Mouse (Mus musculus): ENCODE data around the gene Tmem239.
A peak's percentile ranks its signal among the peaks of the same experiment; 100 is the strongest.

Tmem239 gene

GRCm38 (mm10) chr2:130412775-130413174 is 6.5 kb downstream of the Tmem239 start:
- DNase-seq, result no peak

- no peak for DNase-seq
These were observed 8.0 kb downstream of the Tmem239 start for GRCm38 (mm10) chr2:130414094-130414856.

GRCm38 (mm10) chr2:130421781-130422620 is 15.7 kb downstream of the Tmem239 start:
- DNase-seq, result no peak

DNA sequence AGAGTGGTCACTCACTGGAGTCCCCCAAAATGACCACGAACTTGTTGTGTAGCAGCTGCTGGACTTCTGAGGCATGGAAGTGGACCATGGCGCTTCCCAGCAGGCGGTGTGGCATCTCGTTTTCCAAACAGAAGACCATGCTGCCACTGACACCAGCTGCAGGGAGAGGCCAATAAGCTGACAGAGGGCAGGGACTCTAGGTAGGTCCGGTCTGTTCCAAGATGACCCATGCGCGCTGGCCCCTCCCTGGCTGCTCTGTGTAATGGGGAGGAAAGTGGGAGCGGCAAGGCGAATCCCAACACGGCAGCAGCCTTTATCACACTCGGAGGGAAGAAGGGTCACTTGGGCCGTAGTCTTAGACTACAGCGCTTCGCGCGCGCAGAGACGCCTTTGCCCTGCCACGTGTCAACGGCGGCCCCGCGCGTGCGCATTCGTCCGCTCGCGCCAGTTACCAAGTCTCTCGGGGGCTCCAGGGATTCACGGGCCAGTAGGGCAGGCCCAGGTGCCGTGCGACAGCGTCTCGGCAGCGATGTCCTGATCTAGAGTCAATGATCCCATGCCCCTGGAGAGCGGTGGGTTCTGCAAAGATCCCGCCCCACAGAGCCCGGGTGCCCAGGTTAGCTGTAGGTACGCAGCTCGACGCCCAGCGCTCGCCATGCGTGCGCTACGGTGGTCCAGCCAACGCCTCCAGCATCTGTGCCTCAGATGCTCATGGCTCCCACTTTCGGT is 17.3 kb downstream of the Tmem239 start:
- peak; percentile 85 for DNase-seq

DNA sequence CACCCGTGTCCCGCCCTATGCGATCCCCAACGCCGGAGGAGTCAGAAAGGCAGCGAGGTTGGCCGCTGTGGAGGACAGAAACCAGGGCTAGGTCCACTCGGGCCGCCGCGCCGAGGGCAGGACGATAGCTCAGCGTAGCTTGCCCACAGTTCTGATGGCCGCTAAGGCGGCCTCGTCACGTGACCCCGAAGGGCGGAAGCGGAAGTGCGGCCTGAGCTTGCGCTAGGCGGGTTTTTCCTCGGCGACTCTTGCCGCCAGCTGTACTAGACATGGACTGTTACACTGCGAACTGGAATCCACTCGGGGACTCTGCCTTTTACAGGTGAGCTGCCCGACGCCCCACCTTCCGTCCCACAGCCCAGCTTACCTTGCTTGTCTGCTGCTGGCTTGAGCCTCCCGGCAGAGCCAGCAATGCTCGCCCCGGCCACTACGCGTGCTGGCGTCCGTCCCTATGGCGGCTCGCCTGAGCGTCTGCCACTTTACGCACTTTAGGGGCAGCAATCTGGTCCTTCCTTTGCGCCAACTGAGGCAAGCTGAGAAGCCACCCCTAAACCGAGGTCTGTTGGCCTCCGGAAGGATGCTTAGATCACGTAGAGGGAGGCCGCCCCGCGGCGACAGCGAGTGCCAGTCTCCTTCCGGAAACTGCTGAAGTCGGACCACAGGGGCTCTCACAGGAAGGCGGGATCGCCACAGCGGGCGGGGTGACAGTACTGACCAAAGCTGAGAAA is 18.0 kb downstream of the Tmem239 start, which contains the start of the genes Vps16 and Pced1a:
TSS of gene Vps16 (plus strand) at position 214 of the 728 bp plus-strand sequence.
TSS of gene Pced1a (minus strand) at position 576 of the 728 bp plus-strand sequence.
- DNase-seq, result peak; percentile 95

- DNase-seq, result no peak
These were observed 18.8 kb downstream of the Tmem239 start for GRCm38 (mm10) chr2:130425112-130425511.

DNA sequence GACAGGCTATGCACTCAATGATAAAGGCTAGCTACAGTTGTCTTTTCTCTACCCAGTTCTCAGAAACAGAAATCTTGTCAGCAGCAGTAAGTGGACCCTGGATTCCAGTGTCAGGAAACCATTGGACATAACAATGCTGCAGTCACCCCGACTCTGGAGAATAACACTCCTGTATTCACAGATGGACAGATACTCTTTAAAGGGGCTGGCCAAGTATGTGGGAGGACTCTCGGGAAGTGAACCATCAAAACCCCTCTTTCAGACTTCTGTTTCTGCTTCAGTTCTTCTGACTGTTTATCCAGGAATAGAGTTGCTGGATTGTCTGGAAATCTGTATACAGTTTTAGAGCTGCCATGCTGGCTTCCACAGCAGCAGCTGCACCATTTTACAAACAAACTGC is 23.6 kb downstream of the Tmem239 start:
- no peak for DNase-seq

DNA sequence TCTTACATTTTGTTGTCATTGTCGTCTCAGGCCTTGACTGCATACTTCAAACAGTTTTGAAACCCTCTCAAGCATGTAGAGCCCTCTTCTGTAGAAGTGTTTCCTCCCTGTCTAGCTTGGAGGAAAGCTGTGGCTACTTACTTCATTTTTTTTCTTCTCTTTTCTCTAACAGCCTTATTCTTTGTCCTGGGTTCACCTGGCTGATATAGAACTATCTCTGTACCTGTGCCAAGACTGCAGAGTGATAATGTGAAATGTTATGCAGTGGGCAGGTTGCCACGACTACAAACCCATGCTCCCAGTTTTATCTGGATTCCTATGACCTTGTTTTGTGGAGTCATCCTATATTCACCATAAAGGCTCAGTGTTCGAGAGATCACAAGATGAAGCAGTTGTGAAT is 24.2 kb downstream of the Tmem239 start:
- DNase-seq, result no peak

DNA sequence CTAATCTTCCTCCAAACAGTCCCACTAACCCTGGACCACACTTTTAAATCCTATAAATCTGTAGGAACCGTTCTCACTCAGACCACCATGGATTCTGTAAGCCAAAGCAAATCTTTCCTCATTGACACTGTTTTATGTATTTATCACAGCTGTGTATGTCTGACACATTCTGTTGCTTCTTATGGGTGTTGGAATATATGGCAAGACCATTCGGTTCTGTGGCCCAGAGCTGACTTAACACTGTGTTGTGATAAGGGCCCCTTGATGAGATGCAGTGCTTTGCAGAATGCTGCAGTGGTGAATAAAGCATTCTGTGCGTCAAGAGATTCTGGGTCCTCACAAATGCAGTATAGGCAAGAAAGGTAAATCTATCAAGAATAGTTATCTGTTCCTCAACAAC is 25.9 kb downstream of the Tmem239 start:
- no peak for DNase-seq

- DNase-seq, result peak; percentile 60
These were observed 26.9 kb downstream of the Tmem239 start for GRCm38 (mm10) chr2:130433152-130433551.

DNA sequence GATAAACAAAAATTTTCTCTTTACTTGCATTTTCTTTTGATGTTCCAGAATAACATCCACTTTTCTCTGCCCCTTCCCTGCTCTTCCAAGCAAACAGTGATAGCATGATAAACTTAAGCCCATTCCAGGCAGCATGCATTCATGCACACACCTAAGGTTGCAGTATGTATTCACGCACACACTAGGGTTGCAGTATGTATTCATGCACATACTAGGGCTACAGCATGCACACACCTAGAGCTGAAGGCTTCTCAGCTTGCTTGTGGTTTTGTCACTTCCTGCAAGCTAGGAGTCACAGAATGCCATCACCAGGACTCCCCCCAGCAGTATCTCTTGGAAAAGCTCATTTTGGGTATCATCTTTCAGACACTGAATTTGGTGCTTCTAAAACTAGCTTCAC is 30.5 kb downstream of the Tmem239 start:
- DNase-seq, result no peak

- DNase-seq, result no peak
These were observed 32.6 kb downstream of the Tmem239 start for GRCm38 (mm10) chr2:130438861-130439260.

DNA sequence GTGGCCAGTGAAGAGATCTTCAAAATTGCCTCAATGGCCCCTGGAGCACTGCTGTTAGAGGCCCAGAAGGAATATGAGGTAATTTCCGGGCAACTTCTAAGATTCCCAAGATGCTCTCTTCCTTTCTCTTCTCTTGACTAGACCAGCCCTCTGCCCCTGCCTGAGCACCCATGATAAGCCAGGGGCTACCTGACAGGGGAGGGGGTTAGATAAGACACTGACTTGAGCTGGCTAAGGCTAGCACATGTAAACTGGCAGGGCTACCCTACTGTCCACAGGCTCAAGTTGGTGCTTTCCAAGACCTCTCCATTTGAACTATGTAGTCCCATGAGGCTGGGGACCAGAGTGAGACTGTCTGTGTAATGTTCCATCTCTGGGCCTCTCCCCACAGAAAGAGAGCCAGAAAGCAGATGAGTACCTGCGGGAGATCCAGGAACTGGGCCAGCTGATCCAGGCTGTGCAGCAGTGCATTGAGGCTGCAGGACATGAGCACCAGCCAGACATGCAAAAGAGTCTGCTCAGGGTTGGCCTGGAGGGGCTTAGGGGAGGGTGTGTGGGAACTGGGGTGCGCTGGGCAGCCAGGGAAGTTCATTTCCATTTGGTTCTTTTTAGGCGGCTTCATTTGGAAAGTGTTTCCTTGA is 33.7 kb downstream of the Tmem239 start:
- no peak for DNase-seq

DNA sequence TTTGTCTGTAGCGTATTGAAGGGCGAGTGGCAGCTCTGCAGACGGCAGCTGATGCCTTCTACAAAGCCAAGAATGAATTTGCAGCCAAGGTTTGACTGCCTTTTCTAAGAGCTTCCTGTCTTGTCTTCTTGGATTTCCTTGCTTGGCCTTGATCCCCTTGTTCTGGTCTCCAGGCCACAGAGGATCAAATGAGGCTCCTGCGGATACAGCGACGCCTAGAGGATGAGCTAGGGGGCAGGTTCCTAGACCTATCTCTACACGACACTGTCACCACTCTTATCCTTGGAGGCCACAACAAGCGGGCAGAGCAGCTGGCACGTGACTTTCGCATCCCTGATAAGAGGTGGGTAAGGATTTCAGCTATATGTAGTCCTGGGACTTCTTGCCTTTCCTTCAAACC is 35.9 kb downstream of the Tmem239 start:
- no peak for DNase-seq

GRCm38 (mm10) chr2:130448449-130448848 is 42.2 kb downstream of the Tmem239 start:
- DNase-seq, result no peak

GRCm38 (mm10) chr2:130449021-130449793 is 42.9 kb downstream of the Tmem239 start:
- DNase-seq, result peak; percentile 24

GRCm38 (mm10) chr2:130449794-130450433 is 43.6 kb downstream of the Tmem239 start, which contains the start of gene Ptpra:
Gene Ptpra (plus strand): TSS chr2:130450278.
- DNase-seq, result peak; percentile 93

GRCm38 (mm10) chr2:130450434-130450796 is 44.1 kb downstream of the Tmem239 start:
- peak; percentile 84 for DNase-seq

- DNase-seq, result no peak
These were observed 44.9 kb downstream of the Tmem239 start for GRCm38 (mm10) chr2:130451086-130451726.

DNA sequence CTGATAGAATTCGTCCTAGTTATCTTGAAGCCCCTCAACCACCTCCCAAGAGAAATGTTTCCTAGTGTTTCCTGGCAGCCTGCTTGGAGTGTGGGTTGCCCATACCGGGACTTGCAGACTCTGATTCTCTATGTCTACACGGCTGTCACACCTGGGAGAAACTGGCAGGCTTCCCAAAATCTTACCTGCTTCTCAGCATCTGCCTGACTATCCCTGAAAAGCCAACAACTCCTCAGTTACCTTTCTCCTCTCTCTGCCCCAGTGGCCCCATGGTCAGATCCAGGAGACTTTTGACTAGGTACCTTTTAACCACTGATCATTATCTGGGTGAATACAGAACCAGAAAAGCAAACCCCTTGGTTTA is 45.4 kb downstream of the Tmem239 start:
- DNase-seq, result no peak
